Mouse (Mus musculus) cerebral cortex, adult 2 months (tissue): ENCODE measurements around the gene Wwox.

Experiments
- WGBS: fragments of 180-500 bp; shearing (Covaris S2); methylation state at CpG from one replicate; pipeline ENCODE4 v1.1.7; 2018; 5-methylcytosine and 5-hydroxymethylcytosine counted together

The Wwox gene

GRCm38 (mm10) chr8:115095548-115095947 is 656.1 kb downstream of the Wwox start:
- WGBS: 93% methylated on average over 4 of the region's 4 CpGs

- WGBS: 54% methylated on average over 9 of the region's 9 CpGs
Measured at GRCm38 (mm10) chr8:115097988-115098562, 658.6 kb downstream of the Wwox start.

- 76% methylated on average over 3 of the region's 3 CpGs for WGBS
Measured at GRCm38 (mm10) chr8:115109309-115109708, 669.9 kb downstream of the Wwox start.

GRCm38 (mm10) chr8:115110423-115110822 is 671.0 kb downstream of the Wwox start:
- 81% methylated on average over 9 of the region's 9 CpGs for WGBS

- 90% methylated on average over 2 of the region's 2 CpGs for WGBS
Measured at GRCm38 (mm10) chr8:115112062-115112461, 672.6 kb downstream of the Wwox start.

- 69% methylated on average over 6 of the region's 6 CpGs for WGBS
Measured at GRCm38 (mm10) chr8:115114498-115114897, 675.0 kb downstream of the Wwox start.

- WGBS: 71% methylated on average over 7 of the region's 7 CpGs
Measured at GRCm38 (mm10) chr8:115126081-115126480, 686.6 kb downstream of the Wwox start.

- 98% methylated on average over 5 of the region's 5 CpGs for WGBS
Measured at GRCm38 (mm10) chr8:115126674-115127073, 687.2 kb downstream of the Wwox start.

- WGBS: over 99% methylated on average over 4 of the region's 4 CpGs
Measured at GRCm38 (mm10) chr8:115129307-115129706, 689.9 kb downstream of the Wwox start.

GRCm38 (mm10) chr8:115133119-115133518 is 693.7 kb downstream of the Wwox start:
- WGBS: 39% methylated on average over 17 of the region's 17 CpGs

- 39% methylated on average over 7 of the region's 7 CpGs for WGBS
Measured at GRCm38 (mm10) chr8:115133711-115134218, 694.3 kb downstream of the Wwox start.

- WGBS: 95% methylated on average over 10 of the region's 10 CpGs
Measured at GRCm38 (mm10) chr8:115136888-115137287, 697.4 kb downstream of the Wwox start.

- WGBS: 45% methylated on average over 8 of the region's 8 CpGs
Measured at GRCm38 (mm10) chr8:115141614-115142013, 702.2 kb downstream of the Wwox start.

- WGBS: 87% methylated on average over 9 of the region's 9 CpGs
Measured at GRCm38 (mm10) chr8:115143530-115144320, 704.3 kb downstream of the Wwox start.

- WGBS: 38% methylated on average over 9 of the region's 9 CpGs
Measured at GRCm38 (mm10) chr8:115147006-115147405, 707.6 kb downstream of the Wwox start.

GRCm38 (mm10) chr8:115150446-115151109 is 711.1 kb downstream of the Wwox start:
- WGBS: 78% methylated on average over 24 of the region's 24 CpGs

GRCm38 (mm10) chr8:115151416-115151815 is 712.0 kb downstream of the Wwox start:
- 62% methylated on average over 6 of the region's 6 CpGs for WGBS

GRCm38 (mm10) chr8:115154096-115154495 is 714.6 kb downstream of the Wwox start:
- WGBS: 55% methylated on average over 10 of the region's 10 CpGs

- 55% methylated on average over 8 of the region's 8 CpGs for WGBS
Measured at GRCm38 (mm10) chr8:115156142-115156541, 716.7 kb downstream of the Wwox start.

- 58% methylated on average over 12 of the region's 12 CpGs for WGBS
Measured at GRCm38 (mm10) chr8:115157977-115158720, 718.7 kb downstream of the Wwox start.

- 10% methylated on average over 8 of the region's 8 CpGs for WGBS
Measured at GRCm38 (mm10) chr8:115158721-115159111, 719.3 kb downstream of the Wwox start.

GRCm38 (mm10) chr8:115159208-115159607 is 719.8 kb downstream of the Wwox start:
- WGBS: 1% methylated on average over 18 of the region's 18 CpGs
